Mouse (Mus musculus) megakaryocyte-erythroid progenitor cell, adult 5-6 weeks (primary cell): ENCODE measurements at regions not wholly inside any gene's neighbourhood (a gene's known extent, or its start where the extent isn't known, plus 50 kb on each side); places are given as distances from the start of the nearest gene placed in this dataset.

ENCODE experiments used
- ATAC-seq: replicated peaks from 2 replicates; pipeline ENCODE4 v1.8.0; 2016; ENCODE audit warnings: mild to moderate bottlenecking, inconsistent platforms; ENCODE audit not compliant: severe bottlenecking, poor library complexity, low FRiP score, low TSS enrichment

DNA sequence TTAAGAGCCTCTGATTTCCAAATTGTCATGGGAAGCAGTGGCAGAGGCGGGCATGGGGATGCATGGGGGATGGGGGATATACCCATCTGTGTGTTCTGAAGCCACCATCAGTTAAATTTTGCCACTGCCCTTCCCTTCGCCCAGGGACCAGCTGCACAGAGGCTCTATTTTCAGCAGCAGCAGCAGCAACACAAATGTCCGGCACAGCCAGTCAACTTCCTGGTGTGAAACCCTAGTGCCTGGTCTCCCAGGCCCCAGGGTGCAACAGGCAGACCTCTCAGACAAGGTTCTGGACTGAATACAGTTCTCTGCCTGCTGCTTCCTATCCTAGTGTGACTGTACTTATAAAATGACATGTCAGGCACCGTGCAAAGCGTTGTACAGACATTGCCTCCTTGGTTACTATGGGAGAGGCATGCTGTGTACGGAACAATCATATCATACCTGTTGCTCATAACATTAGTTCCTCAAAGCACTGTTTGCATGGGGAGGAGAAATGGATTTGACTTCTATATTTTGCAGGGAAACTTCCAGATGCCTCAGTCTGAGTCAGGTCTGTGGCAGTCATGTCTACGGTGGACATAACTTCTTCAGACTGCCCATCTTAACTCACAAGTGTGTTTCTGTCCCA is 104.8 kb upstream of the Vps8 start:
- ATAC-seq, result no peak

DNA sequence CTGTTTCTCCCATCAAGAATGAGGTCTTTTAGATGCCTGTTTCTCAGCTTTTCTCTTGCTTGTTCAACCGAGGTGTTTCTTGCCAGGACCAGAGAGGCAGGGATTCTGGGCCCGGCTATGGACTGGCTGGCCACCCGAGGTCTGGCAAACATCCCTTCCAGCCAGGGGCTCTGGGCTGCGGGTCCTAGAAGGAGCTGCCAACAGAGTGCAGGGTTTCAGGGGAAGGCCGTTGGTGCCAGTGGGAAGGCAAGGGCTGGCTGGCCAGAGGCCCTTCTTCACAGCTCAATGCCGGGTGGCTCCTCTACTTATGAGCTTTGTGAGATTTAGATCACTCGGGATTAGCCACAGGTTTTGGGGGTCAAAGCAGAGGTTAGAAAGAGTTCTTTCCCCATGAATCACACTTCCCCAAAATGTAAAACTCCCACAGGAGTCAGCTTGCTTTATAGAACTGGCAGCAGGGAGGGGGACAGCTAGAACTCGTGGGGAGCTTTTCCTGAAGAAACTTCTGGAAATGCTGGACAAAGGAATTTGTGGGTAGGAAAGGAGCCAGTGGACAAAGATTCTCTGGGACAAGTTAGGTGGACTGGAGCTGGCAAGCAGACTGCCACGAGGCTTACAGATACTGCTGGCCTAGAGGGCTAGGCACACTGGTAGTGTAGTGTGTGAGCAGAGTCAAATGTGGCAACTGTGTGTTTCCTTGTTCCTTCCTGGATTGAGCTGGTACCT is 104.1 kb upstream of the Vps8 start:
- ATAC-seq, result no peak

- ATAC-seq, result 0 out of 2 replicates have a peak, but pooled peaks have one; percentile 39
Observed at GRCm38 (mm10) chr16:21320284-21320683, 102.6 kb upstream of the Vps8 start.

DNA sequence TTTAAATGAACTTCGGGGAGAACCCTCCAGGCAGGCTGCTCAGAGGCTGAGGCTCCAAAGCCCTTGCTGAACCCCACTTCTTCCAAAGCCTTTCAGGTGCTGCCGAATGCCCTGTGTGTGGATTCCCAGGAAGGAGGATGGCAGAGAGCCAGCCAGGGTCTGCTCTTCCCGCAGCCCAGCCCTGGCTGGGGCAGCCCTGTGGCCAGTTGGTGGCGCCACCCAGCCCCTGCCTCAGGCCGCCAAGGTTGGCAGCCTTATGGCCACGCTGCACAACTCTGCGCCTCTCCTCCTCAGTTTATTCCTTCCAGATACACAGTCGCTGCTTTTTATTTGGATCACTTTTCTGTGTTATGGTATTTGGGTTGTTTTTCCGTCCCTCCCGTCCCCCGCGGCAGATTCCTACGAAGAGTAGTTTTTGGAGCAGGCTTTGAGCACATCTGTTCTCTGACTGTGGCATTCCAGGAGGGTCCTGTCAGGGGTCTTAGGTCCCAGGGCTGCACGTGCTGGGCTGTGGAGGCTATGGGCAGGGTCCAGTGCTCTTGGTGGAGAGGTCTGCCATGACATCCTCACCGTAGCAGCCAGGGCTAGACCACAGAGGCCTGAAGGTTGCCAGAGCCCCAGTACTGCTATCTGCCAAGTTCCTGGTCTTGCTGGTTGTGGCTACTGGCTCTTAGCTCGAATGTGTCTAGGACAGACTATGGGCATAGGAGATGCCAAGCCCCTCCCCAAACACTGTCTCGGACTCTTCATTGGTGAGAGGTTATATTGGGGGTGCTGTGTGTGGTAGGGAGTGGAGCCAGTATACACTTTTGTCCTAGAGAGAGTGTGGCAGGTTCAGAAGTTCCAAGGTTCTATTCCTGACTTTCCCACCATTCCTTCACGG is 101.5 kb upstream of the Vps8 start:
- no peak for ATAC-seq

- no peak for ATAC-seq
Observed at GRCm38 (mm10) chr16:21322437-21322836, 100.5 kb upstream of the Vps8 start.

- no peak for ATAC-seq
Observed at GRCm38 (mm10) chr16:21323446-21324034, 99.4 kb upstream of the Vps8 start.

- ATAC-seq, result no peak
Observed at GRCm38 (mm10) chr16:21327969-21328368, 94.9 kb upstream of the Vps8 start.

DNA sequence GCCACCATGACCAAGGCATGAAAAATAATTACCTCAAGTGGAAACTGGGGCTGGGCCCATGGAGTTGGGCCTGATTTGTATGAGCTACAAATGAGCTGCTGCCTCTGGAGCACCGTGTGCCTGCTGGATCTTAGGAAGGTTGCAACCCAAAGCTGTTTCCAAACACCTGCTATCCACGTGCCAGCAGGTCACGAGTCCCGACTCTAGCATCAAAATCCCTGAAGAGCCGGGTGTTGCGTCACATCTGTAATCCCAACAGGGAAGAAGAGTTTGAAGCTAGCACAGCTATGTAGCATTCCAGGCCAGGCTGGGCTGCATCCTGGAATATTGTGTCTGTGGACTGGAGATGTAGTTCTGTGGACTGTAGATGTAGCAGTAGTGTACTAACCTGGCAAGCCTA is 93.7 kb upstream of the Vps8 start:
- no peak for ATAC-seq

GRCm38 (mm10) chr16:21331229-21331628 is 91.7 kb upstream of the Vps8 start:
- ATAC-seq, result no peak

- ATAC-seq, result no peak
Observed at GRCm38 (mm10) chr16:21332411-21332810, 90.5 kb upstream of the Vps8 start.

DNA sequence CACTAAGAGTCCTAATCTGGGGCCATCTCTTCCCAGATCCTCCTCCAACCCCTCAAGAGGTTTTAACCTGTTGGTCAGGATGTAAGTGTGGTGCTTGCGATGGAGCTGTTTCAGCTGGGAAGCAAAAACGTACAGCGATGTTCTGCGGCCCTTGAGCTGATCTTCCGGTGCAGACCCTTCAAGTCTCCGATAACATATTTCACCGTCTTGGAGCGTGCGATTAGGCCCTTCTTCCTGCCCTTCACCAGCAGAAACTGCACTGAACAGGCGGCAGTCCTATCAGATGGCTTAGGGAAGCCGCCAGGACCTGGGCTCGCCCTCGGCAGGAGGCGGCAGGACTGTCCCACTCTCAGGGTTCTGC is 90.1 kb upstream of the Vps8 start:
- ATAC-seq, result no peak

DNA sequence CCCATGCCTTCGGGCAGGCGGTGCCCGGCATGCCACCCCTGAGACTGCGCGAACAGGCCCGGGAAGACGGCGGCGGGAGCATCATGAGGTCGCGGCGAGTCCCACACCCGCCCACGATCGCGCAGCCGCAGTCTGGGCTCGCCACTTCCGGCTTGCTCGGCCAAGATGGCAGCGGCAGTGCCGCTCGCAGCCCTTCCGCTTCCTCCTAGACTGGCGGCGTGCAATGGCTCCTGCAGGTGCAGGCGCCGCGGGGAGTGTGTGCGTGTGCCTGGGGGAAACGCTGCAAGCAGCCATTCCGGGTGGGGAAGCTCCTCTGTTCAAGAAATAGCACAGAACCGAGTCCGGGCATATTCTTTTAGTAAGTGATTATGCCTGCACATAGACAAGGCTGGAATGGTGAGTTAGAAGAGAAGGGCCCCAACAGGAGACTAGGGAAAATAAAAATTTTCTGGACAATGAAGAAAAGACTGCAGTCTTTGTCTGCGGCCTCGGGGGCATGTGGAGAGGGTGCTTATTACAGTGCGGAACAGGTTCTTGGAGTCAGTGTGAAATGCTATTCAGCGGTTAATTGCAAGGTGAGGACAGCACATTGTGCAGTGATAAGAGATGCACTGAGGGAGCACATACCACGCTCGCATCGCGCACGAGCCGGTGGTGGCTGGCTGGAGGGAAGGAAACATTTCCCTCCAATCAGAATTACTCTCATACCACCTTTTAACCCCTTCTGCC is 89.5 kb upstream of the Vps8 start:
- peak; percentile 91 for ATAC-seq

GRCm38 (mm10) chr16:21339061-21339459 is 83.9 kb upstream of the Vps8 start:
- peak; percentile 71 for ATAC-seq

- no peak for ATAC-seq
Observed at GRCm38 (mm10) chr16:21339460-21340081, 83.3 kb upstream of the Vps8 start.

- no peak for ATAC-seq
Observed at GRCm38 (mm10) chr16:21340136-21340535, 82.8 kb upstream of the Vps8 start.

- ATAC-seq, result 0 out of 2 replicates have a peak, but pooled peaks have one; percentile 34
Observed at GRCm38 (mm10) chr16:21349869-21350268, 73.0 kb upstream of the Vps8 start.

- no peak for ATAC-seq
Observed at GRCm38 (mm10) chr16:21351289-21351688, 71.6 kb upstream of the Vps8 start.

DNA sequence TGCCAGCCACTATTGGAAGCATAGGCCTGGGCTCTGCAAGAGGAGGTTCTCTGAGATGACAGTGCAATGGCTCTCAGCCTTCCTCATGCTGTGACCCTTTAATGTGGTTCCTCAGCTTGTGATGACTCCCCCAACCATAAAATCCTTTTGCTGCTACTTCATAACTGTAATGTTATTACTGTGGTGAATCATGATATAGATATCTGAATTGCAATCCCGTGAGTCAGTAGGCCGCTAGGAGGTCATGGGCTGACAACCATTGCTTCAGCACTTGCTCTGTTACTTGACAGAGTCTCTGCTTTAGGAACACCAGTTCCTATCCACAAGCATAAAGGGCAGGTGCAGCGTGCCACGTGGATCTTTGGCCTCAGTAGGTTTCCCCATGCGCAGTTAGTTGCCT is 69.8 kb upstream of the Vps8 start:
- ATAC-seq, result no peak

GRCm38 (mm10) chr16:21353545-21353944 is 69.4 kb upstream of the Vps8 start:
- no peak for ATAC-seq
